Mouse (Mus musculus): Measurements from ENCODE around the gene Hoxd10.
A peak's percentile ranks its signal among the peaks of the same experiment; 100 is the strongest.

The Hoxd10 gene

GRCm38 (mm10) chr2:74666411-74666810 is 25.3 kb upstream of the Hoxd10 start:
- DNase-seq (ENCODE audit: low spot score), result no peak

- no peak for DNase-seq (ENCODE audit: low spot score)
Measured at GRCm38 (mm10) chr2:74667191-74667841, 24.4 kb upstream of the Hoxd10 start.

- no peak for DNase-seq (ENCODE audit: low spot score)
Measured at GRCm38 (mm10) chr2:74667842-74668357, 23.8 kb upstream of the Hoxd10 start, which contains the start of gene Hoxd13. Gene Hoxd13, plus strand, starts transcription at chr2:74668310.

GRCm38 (mm10) chr2:74668370-74669229 is 23.1 kb upstream of the Hoxd10 start:
- no peak for DNase-seq (ENCODE audit: low spot score)

GRCm38 (mm10) chr2:74669230-74669578 is 22.5 kb upstream of the Hoxd10 start:
- no peak for DNase-seq (ENCODE audit: low spot score)

GRCm38 (mm10) chr2:74669650-74670235 is 22.0 kb upstream of the Hoxd10 start:
- no peak for DNase-seq (ENCODE audit: low spot score)

- DNase-seq (ENCODE audit: low spot score), result no peak
Measured at GRCm38 (mm10) chr2:74670632-74671188, 21.0 kb upstream of the Hoxd10 start.

GRCm38 (mm10) chr2:74671847-74672246 is 19.9 kb upstream of the Hoxd10 start:
- no peak for DNase-seq (ENCODE audit: low spot score)

- DNase-seq (ENCODE audit: low spot score), result peak; percentile 89
Measured at GRCm38 (mm10) chr2:74672481-74673362, 19.0 kb upstream of the Hoxd10 start.

GRCm38 (mm10) chr2:74673835-74674425 is 17.8 kb upstream of the Hoxd10 start:
- no peak for DNase-seq (ENCODE audit: low spot score)

- no peak for DNase-seq (ENCODE audit: low spot score)
Measured at GRCm38 (mm10) chr2:74674881-74675665, 16.7 kb upstream of the Hoxd10 start, which contains the start of gene Hoxd12. Gene Hoxd12, plus strand, starts transcription at chr2:74675013.

GRCm38 (mm10) chr2:74675666-74676282 is 15.9 kb upstream of the Hoxd10 start:
- DNase-seq (ENCODE audit: low spot score), result no peak

GRCm38 (mm10) chr2:74676376-74677052 is 15.2 kb upstream of the Hoxd10 start:
- DNase-seq (ENCODE audit: low spot score), result no peak

- DNase-seq (ENCODE audit: low spot score), result no peak
Measured at GRCm38 (mm10) chr2:74677106-74677505, 14.6 kb upstream of the Hoxd10 start.

- no peak for DNase-seq (ENCODE audit: low spot score)
Measured at GRCm38 (mm10) chr2:74678891-74679595, 12.7 kb upstream of the Hoxd10 start, which contains the start of gene Hoxd11. Gene Hoxd11, plus strand, starts transcription at chr2:74679557.

- no peak for DNase-seq (ENCODE audit: low spot score)
Measured at GRCm38 (mm10) chr2:74679596-74679971, 12.1 kb upstream of the Hoxd10 start.

GRCm38 (mm10) chr2:74679980-74680379 is 11.7 kb upstream of the Hoxd10 start:
- DNase-seq (ENCODE audit: low spot score), result no peak

All from embryo, embryonic 10.5 days (tissue).